Mouse (Mus musculus) cerebellum, adult 2 months (tissue): ENCODE results near the gene Dscaml1. TPM values are rescaled to one million over a fixed set of nuclear protein-coding genes. Genes with fewer than 3 reads are reported as not detected.

Experiments used
- DNase-seq, 2 experiments: peaks; one replicate each; pipeline ENCODE4 v3.0.0; 2021
- H3K27ac ChIP-seq: fragments of 200-500 bp; 2 replicates; pipeline ENCODE4 v1.5.1; 2012; ENCODE audit warnings: low read length, control low read depth, inconsistent platforms; ENCODE audit not compliant: insufficient read depth
- H3K27me3 ChIP-seq: fragments of 200-500 bp; 2 replicates; pipeline ENCODE4 v1.6.1; 2012; ENCODE audit warnings: inconsistent platforms, mild to moderate bottlenecking, low read length, moderate library complexity; ENCODE audit not compliant: control insufficient read depth, insufficient read depth
- H3K4me1 ChIP-seq: fragments of 200-500 bp; 2 replicates; pipeline ENCODE4 v1.6.1; 2011; ENCODE audit warnings: low read length; ENCODE audit not compliant: control insufficient read depth, insufficient read depth
- H3K4me3 ChIP-seq: fragments of 200-500 bp; replicated peaks from 2 replicates; pipeline ENCODE3; 2011; ENCODE audit warnings: mild to moderate bottlenecking, low read depth, low read length, control low read depth; ENCODE audit not compliant: insufficient read depth
- CTCF ChIP-seq: fragments of 200-500 bp; IDR thresholded peaks from 2 replicates; pipeline ENCODE4 v1.5.1; 2011; ENCODE audit warnings: low read depth, mild to moderate bottlenecking, control low read depth, low read length, moderate library complexity, borderline replicate concordance; ENCODE audit not compliant: insufficient read depth
- POLR2A ChIP-seq: fragments of 200-500 bp; IDR thresholded peaks from 2 replicates; pipeline ENCODE4 v1.6.1; 2011; ENCODE audit warnings: low read length, control low read depth, borderline replicate concordance; ENCODE audit not compliant: insufficient read depth
- whole genome bisulfite sequencing: fragments of 180-500 bp; shearing (Covaris S2); methylation state at CpG from one replicate; pipeline ENCODE4 v1.1.7; 2018; 5-methylcytosine and 5-hydroxymethylcytosine counted together
- polyA plus RNA-seq: library from polyadenylated mRNA; depleted of rRNA; stranded (reverse); fragments of >200 nt; gene quantifications from 2 replicates; pipeline ENCODE4 v1.2.3, GENCODE M21; 2012

Dscaml1 gene
- polyA plus RNA-seq, 1 experiment, result 23.4 TPM

DNA sequence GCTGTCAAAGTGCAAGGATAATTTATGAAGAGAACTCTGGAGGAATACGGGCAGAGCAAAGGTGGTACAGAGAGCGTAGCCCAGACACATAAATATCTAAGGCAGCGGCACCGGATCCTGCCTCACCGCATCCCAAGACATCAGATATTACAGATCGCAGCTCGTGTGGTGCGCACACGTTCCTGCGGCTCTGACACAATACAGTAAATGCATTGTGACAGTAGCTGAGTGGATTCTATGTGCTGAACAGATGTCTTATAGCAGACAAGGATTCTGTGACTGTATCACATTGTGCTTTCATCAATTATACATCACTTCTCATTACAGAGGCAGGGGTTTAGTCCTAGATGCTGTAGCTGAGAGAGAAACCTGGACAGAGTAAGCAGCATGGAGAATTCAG is 191.5 kb downstream of the Dscaml1 start:
- DNase-seq, result no peak
- Histone ChIP-seq H3K27me3 (no peaks in the 10 kb centered on the region), H3K4me3 (no peak overlapping the region), H3K4me1 (peaks cover 23% of the 10 kb centered on the region), H3K27ac (no peak overlapping the region)
- WGBS, result 93% methylated on average over 10 of the region's 10 CpGs
- TF ChIP-seq POLR2A, result no peak

DNA sequence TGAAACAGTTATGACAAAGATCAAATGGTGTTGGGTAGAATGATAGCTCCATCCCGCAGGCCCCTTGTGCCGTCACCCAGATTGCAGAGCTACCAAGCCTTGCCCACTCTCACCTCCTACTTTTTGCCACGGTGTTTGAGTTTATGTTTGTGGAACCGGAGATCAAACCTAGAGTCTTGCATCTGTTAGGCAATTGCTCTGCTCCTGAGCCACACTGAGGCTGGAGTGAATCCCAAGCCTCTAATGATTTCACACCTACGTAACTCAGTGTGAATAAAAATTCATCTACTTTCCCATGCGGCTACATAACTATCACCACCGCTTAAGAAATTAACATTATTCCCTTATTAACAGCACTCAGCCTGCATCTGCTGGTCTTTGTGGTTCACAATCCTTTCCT is 192.0 kb downstream of the Dscaml1 start:
- DNase-seq, result no peak
- WGBS, result 91% methylated on average over 7 of the region's 7 CpGs
- Histone ChIP-seq H3K27me3 (no peaks in the 10 kb centered on the region), H3K4me3 (no peak overlapping the region), H3K4me1 (peaks cover 23% of the 10 kb centered on the region), H3K27ac (no peak overlapping the region)
- TF ChIP-seq POLR2A (no peak), CTCF (no peak)

DNA sequence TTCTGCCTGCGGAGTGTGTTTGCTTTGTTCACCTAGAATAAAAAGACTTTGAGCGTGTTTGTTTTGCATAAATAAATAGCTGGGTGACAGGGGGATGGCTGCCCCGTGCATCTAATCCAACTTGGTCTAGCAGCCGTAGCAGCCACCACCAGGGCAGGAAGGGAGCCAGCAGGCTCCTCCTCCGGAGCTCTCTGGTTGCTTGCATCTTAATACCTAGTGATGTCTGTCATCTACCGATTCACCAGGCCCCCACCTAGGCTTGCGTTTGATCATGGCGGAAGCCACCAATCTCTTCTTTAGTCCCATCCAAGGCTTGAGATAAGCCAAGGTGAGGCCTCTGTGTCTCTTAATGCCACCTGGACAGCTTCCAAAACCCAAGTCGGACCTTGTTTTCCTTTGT is 193.6 kb downstream of the Dscaml1 start:
- peaks cover 18% of the 10 kb centered on the region for H3K4me1 ChIP-seq
- 49% methylated on average over 9 of the region's 9 CpGs for WGBS
- H3K27ac ChIP-seq, result no peak overlapping the region
- H3K27me3 ChIP-seq, result no peaks in the 10 kb centered on the region
- no peak for DNase-seq
- no peak overlapping the region for H3K4me3 ChIP-seq
- TF ChIP-seq CTCF (no peak), POLR2A (no peak)

DNA sequence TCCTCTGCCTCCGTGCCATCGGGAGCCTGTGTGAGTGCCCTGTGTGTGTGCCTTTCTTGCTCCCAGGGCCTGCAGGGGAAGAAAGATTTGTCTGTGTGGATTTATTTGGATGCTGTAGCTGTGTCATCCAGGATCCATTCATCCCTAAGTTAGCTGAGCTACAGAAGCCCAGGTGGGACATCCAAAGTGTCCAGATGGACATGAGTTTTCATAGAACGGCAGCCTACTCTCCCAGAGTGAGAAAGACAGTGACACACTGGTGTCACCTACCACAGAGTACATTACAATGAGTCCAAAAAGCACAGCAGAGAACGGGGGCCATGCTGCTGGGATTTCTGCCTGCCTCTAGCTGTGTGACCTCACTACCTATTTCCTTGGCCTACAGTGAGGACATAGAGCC is 194.5 kb downstream of the Dscaml1 start:
- Histone ChIP-seq H3K27me3 (no peaks in the 10 kb centered on the region), H3K4me3 (no peak overlapping the region), H3K27ac (0 out of 2 replicates have a peak overlapping the region, but pooled peaks have one; percentile 8), H3K4me1 (peaks cover 18% of the 10 kb centered on the region)
- WGBS, result 53% methylated on average over 4 of the region's 4 CpGs
- no peak for TF ChIP-seq POLR2A
- TF ChIP-seq CTCF, result no peak
- DNase-seq, result peak in 1 of 2 experiments; percentile 58

DNA sequence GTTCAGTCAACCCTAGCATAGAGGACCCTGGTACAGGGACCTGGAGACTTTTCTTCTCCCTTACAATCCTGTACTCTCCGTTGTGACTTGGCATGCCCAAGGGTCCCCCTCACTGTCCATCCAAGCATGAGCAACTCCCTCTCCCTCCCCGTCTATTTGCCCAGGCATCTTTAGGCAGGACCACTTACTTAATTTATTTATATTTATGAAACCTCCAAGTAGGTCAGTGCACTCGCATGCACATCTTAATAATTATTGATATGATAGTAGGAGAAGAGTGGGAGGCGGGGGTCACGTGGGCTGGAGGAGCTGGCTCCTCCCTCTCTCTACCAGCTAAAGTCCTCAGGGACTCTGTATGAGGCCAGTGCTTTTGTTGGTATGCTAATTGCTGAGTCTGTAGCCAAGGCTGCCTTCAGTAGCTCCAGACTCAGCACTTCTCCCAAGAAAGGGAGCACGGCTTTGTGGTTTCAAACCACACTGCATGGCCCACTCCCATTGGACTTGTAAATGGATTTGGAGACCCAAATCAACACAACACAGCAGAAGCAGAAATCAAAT is 199.5 kb downstream of the Dscaml1 start:
- Histone ChIP-seq H3K27ac (no peak overlapping the region), H3K4me1 (peaks cover 11% of the 10 kb centered on the region), H3K27me3 (no peaks in the 10 kb centered on the region), H3K4me3 (no peak overlapping the region)
- no peak for DNase-seq
- TF ChIP-seq POLR2A (no peak), CTCF (no peak)
- 73% methylated on average over 6 of the region's 6 CpGs for WGBS

DNA sequence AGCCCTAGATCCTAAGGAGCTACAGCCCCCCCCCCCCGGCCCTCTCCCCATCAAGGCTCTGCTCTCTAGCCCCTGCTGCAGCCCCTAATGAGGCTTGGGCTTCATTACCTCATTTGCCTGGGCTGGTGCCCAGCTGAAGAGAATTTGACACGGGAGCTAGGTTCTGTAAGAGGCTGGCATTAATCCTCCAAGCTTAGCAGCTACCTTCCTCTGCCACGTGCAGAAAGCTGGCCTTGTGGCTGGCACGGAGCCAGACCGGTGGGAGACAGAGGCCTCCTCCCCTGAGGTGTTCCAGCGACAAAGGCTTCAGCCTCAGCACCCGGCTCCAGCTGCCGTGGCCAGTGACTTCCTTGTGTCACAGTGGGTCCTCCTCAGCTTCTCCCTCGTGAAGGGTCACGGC is 206.1 kb downstream of the Dscaml1 start:
- no peak overlapping the region for H3K27ac ChIP-seq
- no peak for TF ChIP-seq POLR2A
- no peak for TF ChIP-seq CTCF
- no peak overlapping the region for H3K4me3 ChIP-seq
- no peaks in the 10 kb centered on the region for H3K27me3 ChIP-seq
- peak; percentile 45 to 52 for DNase-seq
- H3K4me1 ChIP-seq, result peaks cover 23% of the 10 kb centered on the region
- WGBS, result 24% methylated on average over 10 of the region's 10 CpGs

DNA sequence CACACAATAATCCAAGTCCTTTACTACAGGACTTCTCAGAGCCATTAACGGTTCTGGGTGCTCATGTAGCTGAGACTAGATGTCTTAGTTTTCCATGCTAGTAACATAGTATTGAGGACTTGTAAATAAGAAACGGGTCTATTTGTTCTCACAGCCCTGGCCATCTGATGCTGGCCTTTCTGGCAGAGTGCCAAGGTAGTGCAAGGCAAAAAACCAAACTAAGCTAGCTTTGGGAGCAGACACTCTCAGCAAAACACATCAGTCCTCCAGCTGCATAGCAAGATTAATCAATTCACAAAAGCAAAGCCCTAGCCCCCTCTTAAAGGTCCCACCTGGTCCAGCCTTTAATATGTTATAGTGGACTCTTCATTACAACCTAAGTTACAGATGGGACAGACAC is 206.6 kb downstream of the Dscaml1 start:
- peaks cover 28% of the 10 kb centered on the region for H3K4me1 ChIP-seq
- H3K27me3 ChIP-seq, result no peaks in the 10 kb centered on the region
- no peak overlapping the region for H3K27ac ChIP-seq
- WGBS, result 31% methylated on average over 2 of the region's 2 CpGs
- peak; percentile 54 to 63 for DNase-seq
- TF ChIP-seq POLR2A (no peak), CTCF (no peak)
- no peak overlapping the region for H3K4me3 ChIP-seq

DNA sequence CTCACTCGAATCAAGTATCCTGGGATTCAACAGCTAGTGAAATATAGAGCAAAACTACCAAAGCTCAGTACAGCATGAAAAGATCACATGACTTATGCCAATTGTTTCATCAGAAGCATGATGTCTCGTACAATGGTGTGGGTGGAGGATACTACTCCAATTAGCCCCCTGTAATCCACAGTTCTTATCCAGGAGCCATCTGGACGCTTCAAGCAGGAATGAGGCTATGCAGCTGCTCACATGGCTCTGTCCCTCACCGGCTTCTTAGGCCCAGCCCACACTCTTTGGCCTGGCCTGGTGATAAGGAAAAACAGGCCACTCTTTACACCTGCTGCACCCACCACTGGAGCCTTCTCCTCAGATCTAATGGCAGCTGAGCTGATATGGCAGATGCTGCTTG is 208.6 kb downstream of the Dscaml1 start:
- DNase-seq, result no peak
- no peak overlapping the region for H3K27ac ChIP-seq
- WGBS, result 74% methylated on average over 4 of the region's 4 CpGs
- H3K4me1 ChIP-seq, result peaks cover 30% of the 10 kb centered on the region
- no peaks in the 10 kb centered on the region for H3K27me3 ChIP-seq
- no peak overlapping the region for H3K4me3 ChIP-seq
- no peak for TF ChIP-seq POLR2A
- no peak for TF ChIP-seq CTCF
